Mouse (Mus musculus): ENCODE results near the gene Galc. TPM values are rescaled to one million over a fixed set of nuclear protein-coding genes. Genes with fewer than 3 reads are reported as not detected.

Galc gene
- polyA plus RNA-seq (2012; rRNA removed): 20.4 and 23.9 TPM in 2 replicates

DNA sequence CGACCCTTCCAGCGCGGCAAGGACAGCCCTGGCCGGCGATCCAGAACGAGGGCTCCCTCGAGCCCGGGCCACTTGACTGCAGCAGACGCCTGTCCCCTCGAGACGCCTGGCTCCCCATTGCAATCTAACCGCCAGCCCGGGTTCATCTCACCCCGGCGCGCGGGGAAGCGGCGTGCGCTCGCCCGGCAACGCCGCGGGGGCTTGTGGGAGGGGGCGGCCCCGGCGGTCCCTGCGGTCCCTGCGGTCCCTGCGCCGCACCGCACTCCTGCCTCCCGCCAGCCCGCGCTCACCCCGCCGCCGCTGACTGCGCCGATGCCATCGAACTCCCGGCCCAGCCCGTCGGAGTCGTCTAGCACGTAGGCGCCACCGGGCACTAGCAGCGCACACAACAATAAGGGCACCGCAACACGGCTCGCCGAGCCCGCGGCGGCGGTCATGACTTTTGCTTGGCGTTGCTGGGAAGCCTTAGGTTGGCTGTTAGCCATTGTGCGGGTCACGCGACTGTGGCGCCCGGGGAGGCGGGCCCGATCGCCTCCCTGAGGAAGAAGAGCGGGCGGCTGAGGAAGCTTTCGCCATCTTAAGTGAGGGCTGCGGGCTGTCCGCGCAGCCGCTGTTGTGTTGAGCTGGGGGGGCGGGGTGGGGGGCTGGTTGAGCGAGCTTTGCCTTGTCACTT lies at the start of gene Galc:
Gene Galc, minus strand, starts transcription at position 615 of the 673 bp plus-strand sequence.

DNA sequence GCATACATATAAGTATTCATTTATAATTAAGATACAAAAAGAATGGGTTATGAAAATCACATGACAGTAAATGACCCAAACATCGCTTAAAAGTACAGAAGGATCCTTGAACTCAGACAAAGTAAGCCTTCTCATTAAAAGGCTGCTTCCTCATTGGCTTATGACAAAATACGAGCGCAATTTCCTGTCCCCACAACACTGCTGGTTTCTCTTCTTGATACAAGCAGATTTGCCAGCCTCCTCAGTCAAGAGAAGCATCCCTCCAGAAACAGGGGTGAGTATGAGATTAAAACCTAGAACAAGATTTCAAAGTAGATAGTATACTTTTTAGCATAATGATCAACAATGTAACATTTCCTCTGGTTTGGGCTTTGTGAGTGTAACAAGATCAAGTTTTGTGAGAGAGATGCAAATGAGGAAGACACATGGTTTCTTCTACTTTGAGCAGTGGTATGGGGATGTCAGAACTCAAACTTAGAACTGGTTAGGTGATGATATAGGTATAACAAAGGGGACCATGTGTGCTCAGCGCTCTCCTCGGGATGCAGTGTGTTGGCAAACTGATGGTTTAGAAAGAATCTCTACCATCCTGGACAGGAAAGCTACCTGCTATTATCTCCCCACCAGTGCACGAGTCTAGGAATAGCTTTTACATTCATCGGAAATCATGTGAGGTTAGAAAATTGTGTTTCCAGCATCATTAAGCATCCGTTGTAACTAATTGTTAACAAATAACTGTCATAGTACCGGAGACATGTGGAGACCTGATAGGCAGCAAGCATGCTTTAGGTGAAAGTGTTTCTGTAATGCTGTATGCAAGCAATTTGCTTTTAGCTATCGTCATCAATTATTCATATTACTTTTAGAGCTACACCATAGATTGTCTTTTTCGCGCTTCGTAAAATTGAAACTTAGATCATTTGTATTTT lies 9.4 kb upstream of the Galc start, which contains the start of gene Gpr65:
Gene Gpr65, plus strand, starts transcription at position 195 of the 929 bp plus-strand sequence.

Other genes starting within 250 kb of the Galc start
- gene Gpr65, start 9.2 kb upstream of the Galc start, polyA plus RNA-seq (2012; rRNA removed): 0.72 and 0.80 TPM in 2 replicates